Mouse (Mus musculus): ENCODE results near the gene Phgr1. TPM values are rescaled to one million over a fixed set of nuclear protein-coding genes. Genes with fewer than 3 reads are reported as not detected.

Gene Phgr1
- polyA plus RNA-seq, 1 experiment: 4.9 TPM

- Histone ChIP-seq H3K4me1 (replicated peaks; ENCODE audit: control insufficient read depth, insufficient read depth, low read length) (no peaks in the 10 kb centered on the region), H3K27me3 (ENCODE audit: control insufficient read depth, insufficient read depth, low read length) (no peaks in the 10 kb centered on the region), H3K36me3 (ENCODE audit: control insufficient read depth, insufficient read depth, low read length) (no peaks in the 10 kb centered on the region), H3K4me3 (ENCODE audit: control insufficient read depth, insufficient read depth, low read length) (no peak overlapping the region), H3K27ac (ENCODE audit: control insufficient read depth, insufficient read depth, low read length) (no peak overlapping the region)
- DNase-seq: no peak
- WGBS: 63% methylated on average over 3 of the region's 3 CpGs
- TF ChIP-seq POLR2A (IDR thresholded peaks at IDR 0.05; ENCODE audit: control insufficient read depth, extremely low read depth, insufficient read depth, low read length, poor library complexity) (no peak), CTCF (IDR thresholded peaks at IDR 0.05; ENCODE audit: borderline replicate concordance, control insufficient read depth, extremely low read depth, insufficient read depth, low read length, poor library complexity) (no peak)
Measured at GRCm38 (mm10) chr2:118805137-118805536, 32.6 kb downstream of the Phgr1 start.

- WGBS: 82% methylated on average over 3 of the region's 3 CpGs
- Histone ChIP-seq H3K36me3 (ENCODE audit: control insufficient read depth, insufficient read depth, low read length) (no peaks in the 10 kb centered on the region), H3K27me3 (ENCODE audit: control insufficient read depth, insufficient read depth, low read length) (no peaks in the 10 kb centered on the region), H3K4me3 (ENCODE audit: control insufficient read depth, insufficient read depth, low read length) (no peak overlapping the region), H3K27ac (ENCODE audit: control insufficient read depth, insufficient read depth, low read length) (no peak overlapping the region), H3K4me1 (replicated peaks; ENCODE audit: control insufficient read depth, insufficient read depth, low read length) (no peaks in the 10 kb centered on the region)
- no peak for DNase-seq
- TF ChIP-seq CTCF (IDR thresholded peaks at IDR 0.05; ENCODE audit: borderline replicate concordance, control insufficient read depth, extremely low read depth, insufficient read depth, low read length, poor library complexity) (no peak), POLR2A (IDR thresholded peaks at IDR 0.05; ENCODE audit: control insufficient read depth, extremely low read depth, insufficient read depth, low read length, poor library complexity) (no peak)
Measured at GRCm38 (mm10) chr2:118805756-118806155, 33.2 kb downstream of the Phgr1 start.

DNA sequence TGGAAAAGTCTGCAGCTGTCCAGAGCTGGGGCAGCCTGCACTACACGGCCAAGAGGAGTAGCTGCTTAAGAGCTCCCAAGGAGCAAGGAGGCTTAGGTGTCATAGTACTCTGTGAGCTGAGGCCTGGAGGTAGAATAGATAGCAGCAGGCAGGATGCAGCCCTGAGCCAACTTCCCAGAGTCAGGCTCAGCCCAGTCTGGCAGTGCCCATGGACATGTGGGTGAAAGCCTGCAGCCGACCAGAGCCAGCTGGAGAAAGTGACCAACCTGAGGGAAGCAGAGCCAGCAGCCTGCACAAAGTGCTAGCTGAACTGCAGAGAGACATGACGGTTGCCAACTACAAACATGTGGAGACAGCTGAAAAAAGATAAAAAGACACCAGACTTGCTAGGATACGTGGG is 34.3 kb downstream of the Phgr1 start:
- DNase-seq: no peak
- 74% methylated on average over 4 of the region's 4 CpGs for WGBS
- TF ChIP-seq POLR2A (IDR thresholded peaks at IDR 0.05; ENCODE audit: control insufficient read depth, extremely low read depth, insufficient read depth, low read length, poor library complexity): no peak
- no peak for TF ChIP-seq CTCF (IDR thresholded peaks at IDR 0.05; ENCODE audit: borderline replicate concordance, control insufficient read depth, extremely low read depth, insufficient read depth, low read length, poor library complexity)

GRCm38 (mm10) chr2:118810861-118811260 is 38.3 kb downstream of the Phgr1 start:
- no peak for DNase-seq
- TF ChIP-seq CTCF (IDR thresholded peaks at IDR 0.05; ENCODE audit: borderline replicate concordance, control insufficient read depth, extremely low read depth, insufficient read depth, low read length, poor library complexity) (no peak), POLR2A (IDR thresholded peaks at IDR 0.05; ENCODE audit: control insufficient read depth, extremely low read depth, insufficient read depth, low read length, poor library complexity) (no peak)
- Histone ChIP-seq H3K27me3 (ENCODE audit: control insufficient read depth, insufficient read depth, low read length) (no peaks in the 10 kb centered on the region), H3K36me3 (ENCODE audit: control insufficient read depth, insufficient read depth, low read length) (no peaks in the 10 kb centered on the region), H3K4me3 (ENCODE audit: control insufficient read depth, insufficient read depth, low read length) (no peak overlapping the region), H3K4me1 (replicated peaks; ENCODE audit: control insufficient read depth, insufficient read depth, low read length) (peaks cover 8% of the 10 kb centered on the region), H3K27ac (ENCODE audit: control insufficient read depth, insufficient read depth, low read length) (no peak overlapping the region)
- WGBS: 81% methylated on average over 2 of the region's 2 CpGs

More for the DNA sequence above, 34.3 kb downstream of the Phgr1 start:
- no peak overlapping the region for H3K4me3 ChIP-seq (ENCODE audit: control insufficient read depth, insufficient read depth, low read length)
- H3K4me1 ChIP-seq (replicated peaks; ENCODE audit: control insufficient read depth, insufficient read depth, low read length): no peaks in the 10 kb centered on the region
- no peak overlapping the region for H3K27ac ChIP-seq (ENCODE audit: control insufficient read depth, insufficient read depth, low read length)
- no peaks in the 10 kb centered on the region for H3K27me3 ChIP-seq (ENCODE audit: control insufficient read depth, insufficient read depth, low read length)
- no peaks in the 10 kb centered on the region for H3K36me3 ChIP-seq (ENCODE audit: control insufficient read depth, insufficient read depth, low read length)

DNA sequence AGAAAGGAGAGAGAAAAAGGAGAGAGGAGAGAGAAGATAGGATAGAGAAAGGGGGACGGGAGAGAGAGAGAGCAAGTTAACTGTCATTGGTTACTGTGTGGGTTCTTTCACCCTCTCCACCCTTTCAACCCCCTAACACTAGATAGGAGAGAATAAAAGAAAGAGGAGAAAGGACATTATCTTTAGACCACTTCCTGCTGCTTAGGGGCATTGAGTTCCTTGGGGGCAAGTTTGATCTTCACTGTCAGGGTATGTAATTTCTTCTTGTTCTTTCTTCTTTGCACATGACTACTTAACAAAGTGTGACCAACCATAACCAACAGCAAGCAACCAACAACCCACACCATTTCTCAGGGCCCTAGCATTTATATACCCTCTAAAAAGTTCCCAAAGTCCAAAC is 40.2 kb downstream of the Phgr1 start:
- TF ChIP-seq CTCF (IDR thresholded peaks at IDR 0.05; ENCODE audit: borderline replicate concordance, control insufficient read depth, extremely low read depth, insufficient read depth, low read length, poor library complexity): no peak
- TF ChIP-seq POLR2A (IDR thresholded peaks at IDR 0.05; ENCODE audit: control insufficient read depth, extremely low read depth, insufficient read depth, low read length, poor library complexity): no peak
- no peak for DNase-seq
- WGBS: 46% methylated on average over 1 of the region's 1 CpGs

GRCm38 (mm10) chr2:118813981-118814836 is 41.6 kb downstream of the Phgr1 start, which contains the start of gene Knstrn:
TSS of gene Knstrn (plus strand) at chr2:118814003.
- Histone ChIP-seq H3K4me1 (replicated peaks; ENCODE audit: control insufficient read depth, insufficient read depth, low read length) (peaks cover 8% of the 10 kb centered on the region), H3K4me3 (ENCODE audit: control insufficient read depth, insufficient read depth, low read length) (peak within 1 kb of the TSS; percentile 85), H3K36me3 (ENCODE audit: control insufficient read depth, insufficient read depth, low read length) (peaks cover 3% of the 10 kb centered on the region), H3K27ac (ENCODE audit: control insufficient read depth, insufficient read depth, low read length) (no peak within 1 kb of the TSS), H3K27me3 (ENCODE audit: control insufficient read depth, insufficient read depth, low read length) (no peaks in the 10 kb centered on the region)
- under 1% methylated on average over 49 of the region's 49 CpGs for WGBS
- TF ChIP-seq POLR2A (IDR thresholded peaks at IDR 0.05; ENCODE audit: control insufficient read depth, extremely low read depth, insufficient read depth, low read length, poor library complexity) (peak; percentile 59; the same call in 1 of the 2 replicates), CTCF (IDR thresholded peaks at IDR 0.05; ENCODE audit: borderline replicate concordance, control insufficient read depth, extremely low read depth, insufficient read depth, low read length, poor library complexity) (0 out of 2 replicates have a peak, but pooled peaks have one; percentile 40)
- peak; percentile 91 for DNase-seq

More for the DNA sequence above, 40.2 kb downstream of the Phgr1 start:
- no peak overlapping the region for H3K4me3 ChIP-seq (ENCODE audit: control insufficient read depth, insufficient read depth, low read length)
- H3K27ac ChIP-seq (ENCODE audit: control insufficient read depth, insufficient read depth, low read length): no peak overlapping the region
- H3K36me3 ChIP-seq (ENCODE audit: control insufficient read depth, insufficient read depth, low read length): no peaks in the 10 kb centered on the region; the same call in 1 of the 2 replicates
- H3K27me3 ChIP-seq (ENCODE audit: control insufficient read depth, insufficient read depth, low read length): no peaks in the 10 kb centered on the region
- peaks cover 8% of the 10 kb centered on the region for H3K4me1 ChIP-seq (replicated peaks; ENCODE audit: control insufficient read depth, insufficient read depth, low read length)
